Mouse (Mus musculus) kidney, adult 18-20 months (tissue): ENCODE results near the gene Vmn1r235.
A peak's percentile ranks its signal among the peaks of the same experiment; 100 is the strongest.
"Not testable (repeated sequence)": the region's sequence is repeated elsewhere in the genome, so short reads cannot be mapped to it uniquely, and the experiment has no call there.

Experiments
- DNase-seq: peaks from one replicate; pipeline ENCODE4 v3.0.0; 2021

Gene Vmn1r235

GRCm38 (mm10) chr17:21256111-21256510, at the start of gene Vmn1r235:
Gene Vmn1r235, plus strand, starts transcription at chr17:21256411.
- no peak for DNase-seq

- DNase-seq = not testable (repeated sequence)
These were observed 45.1 kb upstream of the Vmn1r235 start for GRCm38 (mm10) chr17:21211081-21211480.

GRCm38 (mm10) chr17:21225787-21226186, 30.4 kb upstream of the Vmn1r235 start, which contains the start of gene Vmn1r234:
Gene Vmn1r234, plus strand, starts transcription at chr17:21226087.
- DNase-seq = no peak

GRCm38 (mm10) chr17:21231654-21232053, 24.6 kb upstream of the Vmn1r235 start:
- peak; percentile 54 for DNase-seq

GRCm38 (mm10) chr17:21272103-21272502, 15.9 kb downstream of the Vmn1r235 start:
- peak; percentile 13 for DNase-seq

- no peak for DNase-seq
These were observed 26.4 kb downstream of the Vmn1r235 start, which contains the start of gene Vmn1r236 for GRCm38 (mm10) chr17:21282642-21283041. Gene Vmn1r236, plus strand, starts transcription at chr17:21282942.

GRCm38 (mm10) chr17:21284395-21284794, 28.2 kb downstream of the Vmn1r235 start:
- DNase-seq = no peak

- no peak for DNase-seq
These were observed 33.5 kb downstream of the Vmn1r235 start for GRCm38 (mm10) chr17:21289695-21290094.

GRCm38 (mm10) chr17:21311565-21311964, 55.4 kb downstream of the Vmn1r235 start, which contains the start of gene Vmn1r237:
Gene Vmn1r237, plus strand, starts transcription at chr17:21311865.
- DNase-seq = no peak
